Mouse (Mus musculus) spleen, adult 2 months (tissue): Measurements from ENCODE around the gene Kif16b.

Source experiments
- CTCF ChIP-seq: fragments of 200-500 bp; IDR thresholded peaks from 2 replicates; pipeline ENCODE4 v1.5.1; 2011; ENCODE audit warnings: mild to moderate bottlenecking, inconsistent platforms; ENCODE audit not compliant: insufficient read depth, insufficient read length, insufficient replicate concordance; ENCODE audit errors: extremely low read depth
- POLR2A ChIP-seq: fragments of 200-500 bp; IDR thresholded peaks from 2 replicates; pipeline ENCODE4 v1.6.1; 2011; ENCODE audit warnings: low read depth, low read length, inconsistent platforms

- TF ChIP-seq CTCF (no peak), POLR2A (no peak)
Observed at GRCm38 (mm10) chr2:142589403-142590283, 311.7 kb downstream of the Kif16b start.
